Mouse (Mus musculus) cerebellum, adult 9-10 months (tissue): Measurements from ENCODE around the gene Smpd4.

Experiments
- DNase-seq: peaks from one replicate; pipeline ENCODE4 v3.0.0; 2022

Gene Smpd4

GRCm38 (mm10) chr16:17639081-17639480 is 19.9 kb downstream of the Smpd4 start:
- DNase-seq, result peak; percentile 31

GRCm38 (mm10) chr16:17639951-17640350 is 20.8 kb downstream of the Smpd4 start:
- peak; percentile 34 for DNase-seq

- peak; percentile 58 for DNase-seq
Measured at GRCm38 (mm10) chr16:17640706-17641105, 21.6 kb downstream of the Smpd4 start.

- peak; percentile 58 for DNase-seq
Measured at GRCm38 (mm10) chr16:17641301-17641700, 22.1 kb downstream of the Smpd4 start.

- peak; percentile 98 for DNase-seq
Measured at GRCm38 (mm10) chr16:17642311-17642710, 23.2 kb downstream of the Smpd4 start.

GRCm38 (mm10) chr16:17643437-17643990 is 24.4 kb downstream of the Smpd4 start:
- peak; percentile 55 for DNase-seq

- DNase-seq, result peak; percentile 87
Measured at GRCm38 (mm10) chr16:17646310-17647114, 27.4 kb downstream of the Smpd4 start, which contains the start of gene Ccdc74a. Ccdc74a (plus strand) TSS chr16:17646470.

- DNase-seq, result peak; percentile 62
Measured at GRCm38 (mm10) chr16:17647156-17647555, 28.0 kb downstream of the Smpd4 start.

GRCm38 (mm10) chr16:17647566-17648340 is 28.6 kb downstream of the Smpd4 start:
- peak; percentile 72 for DNase-seq

- peak; percentile 64 for DNase-seq
Measured at GRCm38 (mm10) chr16:17649925-17650605, 30.9 kb downstream of the Smpd4 start.

- DNase-seq, result peak; percentile 62
Measured at GRCm38 (mm10) chr16:17650711-17651110, 31.6 kb downstream of the Smpd4 start.

- DNase-seq, result peak; percentile 40
Measured at GRCm38 (mm10) chr16:17652607-17653006, 33.5 kb downstream of the Smpd4 start.

- no peak for DNase-seq
Measured at GRCm38 (mm10) chr16:17653601-17654000, 34.4 kb downstream of the Smpd4 start.

GRCm38 (mm10) chr16:17654188-17654795 is 35.1 kb downstream of the Smpd4 start:
- no peak for DNase-seq

- peak; percentile 22 for DNase-seq
Measured at GRCm38 (mm10) chr16:17656212-17656871, 37.2 kb downstream of the Smpd4 start.

- DNase-seq, result no peak
Measured at GRCm38 (mm10) chr16:17665568-17665967, 46.4 kb downstream of the Smpd4 start.

- peak; percentile 58 for DNase-seq
Measured at GRCm38 (mm10) chr16:17669886-17670285, 50.7 kb downstream of the Smpd4 start.
